ENCODE assay signal across 24 mouse cellular contexts in the genomic region with DNA sequence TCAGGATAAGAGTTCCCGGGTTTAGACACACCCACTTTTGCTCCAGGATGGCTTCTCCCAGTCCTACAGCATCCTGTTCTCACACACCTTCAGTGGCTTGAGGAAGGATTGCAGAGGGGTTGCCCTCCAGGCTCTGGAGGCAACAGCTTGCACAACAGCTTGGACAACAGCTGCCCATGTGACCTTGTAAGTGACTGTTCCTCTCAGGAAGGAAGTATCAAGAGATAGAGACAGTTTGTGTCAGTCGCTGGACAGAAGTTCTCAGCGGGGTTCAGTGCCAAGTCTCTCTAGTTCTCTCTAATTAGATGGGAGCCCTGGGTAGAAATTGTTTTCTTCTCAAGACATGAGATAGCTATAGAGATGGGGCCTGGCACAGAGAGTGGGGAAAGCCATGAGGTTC.
DNase-seq lines count a peak whose midpoint lies in the region; ATAC-seq and TF ChIP-seq lines count a peak whose summit lies in the region.
"Had no signal": no experiment of that assay in that cellular context is flagged by ENCODE, and none has a peak within 500 bp of the region (broad histone marks: within the 10 kb centered on the region; RNA-seq: fewer than 3 reads in every experiment).

No protein-coding gene starts in this region.

- no peak overlapping the region for H3K27ac ChIP-seq in liver, postnatal 0 days (ENCODE audit: low read depth)
- H3K27ac ChIP-seq: forebrain, embryonic 13.5 days; hindbrain, postnatal 0 days; intestine, embryonic 15.5 days; kidney, postnatal 0 days; limb, embryonic 13.5 days; liver, embryonic 14.5 days; lung, embryonic 15.5 days; midbrain, embryonic 13.5 days; neural tube, embryonic 13.5 days had no signal

- no peaks in the 10 kb centered on the region for H3K9me3 ChIP-seq in liver, postnatal 0 days (ENCODE audit: low read length)
- H3K9me3 ChIP-seq: forebrain, embryonic 13.5 days; intestine, embryonic 15.5 days; limb, embryonic 13.5 days; lung, embryonic 15.5 days; midbrain, embryonic 13.5 days; neural tube, embryonic 13.5 days had no signal

- peaks cover 38% of the 10 kb centered on the region for H3K4me1 ChIP-seq in liver, postnatal 0 days (ENCODE audit: insufficient read depth)
- H3K4me1 ChIP-seq: lung, embryonic 15.5 days had no signal

- TF ChIP-seq EP300 in liver, postnatal 0 days (IDR thresholded peaks at IDR 0.05; ENCODE audit: low read depth), result no peak

- H3K36me3 ChIP-seq in liver, postnatal 0 days (replicated peaks; ENCODE audit: insufficient read depth, low read length), result no peaks in the 10 kb centered on the region
- H3K36me3 ChIP-seq: intestine, embryonic 15.5 days; limb, embryonic 13.5 days; lung, embryonic 15.5 days; midbrain, embryonic 13.5 days; neural tube, embryonic 13.5 days had no signal

- no peak overlapping the region for H3K4me3 ChIP-seq in liver, postnatal 0 days (ENCODE audit: low read depth, low read length)
- H3K4me3 ChIP-seq: forebrain, embryonic 13.5 days; intestine, embryonic 15.5 days; limb, embryonic 13.5 days; lung, embryonic 15.5 days; megakaryocyte, embryonic 14.5 days; midbrain, embryonic 13.5 days; neural tube, embryonic 13.5 days had no signal

- H3K9ac ChIP-seq in liver, postnatal 0 days (replicated peaks), result no peak overlapping the region
- H3K9ac ChIP-seq: forebrain, embryonic 13.5 days; intestine, embryonic 15.5 days; limb, embryonic 13.5 days; liver, embryonic 14.5 days; lung, embryonic 15.5 days; midbrain, embryonic 13.5 days; neural tube, embryonic 13.5 days had no signal

- no peak for TF ChIP-seq CTCF in liver, postnatal 0 days (IDR thresholded peaks at IDR 0.05; ENCODE audit: low read depth)

- intact Hi-C loops in heart, postnatal 36 days (cut with DNase I), result no loop called here
- intact Hi-C loops in left cerebral cortex, postnatal 14 days (cut with DNase I), result no loop called here

- DNase-seq in adrenal gland, adult 8-10 months, result peak; percentile 13
- DNase-seq in adrenal gland, postnatal 25 days, result no peak
- DNase-seq in liver, postnatal 0 days, result no peak
- DNase-seq in liver, result no peak
- no peak for DNase-seq in heart, postnatal 36 days
- DNase-seq in left cerebral cortex, postnatal 14 days (ENCODE audit: low spot score in 2 of 2), result no peak
- DNase-seq: cerebellum, adult 2 months; cerebellum, postnatal 14 days; gastrocnemius, postnatal 10 days; heart, postnatal 14 days; kidney, adult 8-10 months; right cerebral cortex, postnatal 4 days had no signal

- peak; percentile 23 for ATAC-seq in liver, postnatal 0 days
- peak; percentile 80 for ATAC-seq in common myeloid progenitor, adult 5-6 weeks (replicated peaks; ENCODE audit: low read depth, poor library complexity, severe bottlenecking)
- ATAC-seq in megakaryocyte progenitor cell, adult 5-6 weeks (replicated peaks; ENCODE audit: poor library complexity), result peak; percentile 89
- ATAC-seq: forebrain, embryonic 13.5 days; hindbrain, postnatal 0 days; intestine, embryonic 15.5 days; midbrain, embryonic 13.5 days had no signal

- WGBS in liver, postnatal 0 days (ENCODE audit: insufficient replicate concordance), result 43% methylated on average over 3 of the region's 3 CpGs

- H3K27me3 ChIP-seq in liver, postnatal 0 days (ENCODE audit: insufficient read depth, low read length), result no peaks in the 10 kb centered on the region
- H3K27me3 ChIP-seq: intestine, embryonic 15.5 days had no signal

- no peak overlapping the region for H3K4me2 ChIP-seq in liver, postnatal 0 days (ENCODE audit: low read depth, low read length)
- H3K4me2 ChIP-seq: forebrain, embryonic 13.5 days; intestine, embryonic 15.5 days; limb, embryonic 13.5 days; lung, embryonic 15.5 days; midbrain, embryonic 13.5 days; neural tube, embryonic 13.5 days had no signal

Comparison
In these comparisons a context has a peak if more than half of its experiments do, and no peak if none do; other contexts are left out.
1. ATAC-seq: peak in every context shown above with its lines; median percentile 89 in megakaryocyte progenitor cell, adult 5-6 weeks; 80 in common myeloid progenitor, adult 5-6 weeks; 23 in liver, postnatal 0 days.